In the genomic region with DNA sequence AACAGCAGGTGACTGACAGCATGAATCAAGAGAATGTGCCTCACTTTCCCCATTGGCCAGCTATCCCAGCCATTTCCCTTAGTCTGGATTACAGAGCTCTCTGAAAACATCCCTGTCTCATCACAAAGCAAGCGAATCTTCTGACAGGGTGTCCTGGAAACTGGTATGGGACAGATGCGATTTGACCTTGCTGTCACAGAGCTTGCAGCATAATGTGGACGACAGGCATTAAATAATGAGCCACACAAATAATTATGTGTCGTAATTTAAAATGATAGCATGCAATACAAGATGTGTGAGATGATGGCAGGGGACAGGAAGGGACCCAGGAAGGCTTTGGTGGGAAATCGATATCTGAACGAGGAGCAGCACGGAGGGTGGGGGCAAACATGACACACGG, we compare ENCODE assay signal across 21 mouse cellular contexts.
"Had no signal": no experiment of that assay in that cellular context is flagged by ENCODE, and none has a peak within 500 bp of the region (broad histone marks: within the 10 kb centered on the region; RNA-seq: fewer than 3 reads in every experiment).

No protein-coding gene starts in this region.

- H3K4me2 ChIP-seq: limb, embryonic 13.5 days; liver, embryonic 12.5 days; liver, embryonic 15.5 days; midbrain, embryonic 13.5 days; neural tube, embryonic 12.5 days had no signal

- H3K27ac ChIP-seq: kidney, postnatal 0 days; layer of hippocampus, adult 2 months; limb, embryonic 10.5 days; limb, embryonic 13.5 days; liver, embryonic 12.5 days; liver, embryonic 15.5 days; macrophage; midbrain, embryonic 13.5 days; neural tube, embryonic 12.5 days; stomach, postnatal 0 days had no signal

- ATAC-seq: intestine, postnatal 0 days; liver, embryonic 12.5 days; midbrain, embryonic 13.5 days had no signal

- H3K9me3 ChIP-seq: limb, embryonic 10.5 days; limb, embryonic 13.5 days; liver, embryonic 12.5 days; liver, embryonic 15.5 days; midbrain, embryonic 13.5 days; neural tube, embryonic 12.5 days had no signal

- H3K4me1 ChIP-seq: liver, embryonic 12.5 days; liver, embryonic 15.5 days had no signal

- H3K27me3 ChIP-seq: liver, embryonic 15.5 days; midbrain, embryonic 13.5 days; neural tube, embryonic 12.5 days had no signal

- H3K9ac ChIP-seq: limb, embryonic 13.5 days; liver, embryonic 12.5 days; liver, embryonic 15.5 days; midbrain, embryonic 13.5 days; neural tube, embryonic 12.5 days had no signal

- H3K4me3 ChIP-seq: layer of hippocampus, adult 2 months; limb, embryonic 10.5 days; limb, embryonic 13.5 days; liver, embryonic 12.5 days; liver, embryonic 15.5 days; midbrain, embryonic 13.5 days; neural tube, embryonic 12.5 days had no signal

- DNase-seq: kidney, adult 2 months; kidney, postnatal 25 days; layer of hippocampus, adult 9-11 months; liver; right cerebral cortex, adult 18-20 months; right cerebral cortex, postnatal 14 days; right cerebral cortex, postnatal 4 days; thymus, adult 2 months; thymus, postnatal 14 days; thymus, postnatal 4 days had no signal

- H3K36me3 ChIP-seq: limb, embryonic 10.5 days; limb, embryonic 13.5 days; liver, embryonic 12.5 days; liver, embryonic 15.5 days; midbrain, embryonic 13.5 days; neural tube, embryonic 12.5 days had no signal
